Mouse (Mus musculus) hindbrain, embryonic 13.5 days (tissue): ENCODE data around the gene Eps15. TPM values are rescaled to one million over a fixed set of nuclear protein-coding genes. Genes with fewer than 3 reads are reported as not detected.
A peak's percentile ranks its signal among the peaks of the same experiment; 100 is the strongest.

Experiments used
- ATAC-seq: fragments of 200-750 bp; cut with Nextera tagmentation; 2 replicates; pipeline ENCODE4 v1.8.0; 2017; ENCODE audit warnings: moderate TSS enrichment; ENCODE audit not compliant: low FRiP score
- H3K27ac ChIP-seq: fragments of 300-500 bp; sonication (generic); 2 replicates; pipeline ENCODE4 v1.5.1; 2015; ENCODE audit warnings: inconsistent platforms, mild to moderate bottlenecking, moderate library complexity
- H3K27me3 ChIP-seq: fragments of 300-500 bp; sonication (generic); 2 replicates; pipeline ENCODE4 v1.6.1; 2015; ENCODE audit warnings: mild to moderate bottlenecking, inconsistent platforms
- H3K36me3 ChIP-seq: fragments of 300-500 bp; sonication (generic); 2 replicates; pipeline ENCODE4 v1.6.1; 2015; ENCODE audit warnings: mild to moderate bottlenecking, inconsistent platforms
- H3K4me1 ChIP-seq: fragments of 300-500 bp; sonication (generic); replicated peaks from 2 replicates; pipeline ENCODE4 v1.6.1; 2015; ENCODE audit warnings: inconsistent platforms
- H3K4me2 ChIP-seq: fragments of 300-500 bp; sonication (generic); 2 replicates; pipeline ENCODE4 v1.6.1; 2015; ENCODE audit warnings: inconsistent platforms, mild to moderate bottlenecking, moderate library complexity
- H3K4me3 ChIP-seq: fragments of 300-500 bp; sonication (generic); 2 replicates; pipeline ENCODE4 v1.5.1; 2015; ENCODE audit warnings: mild to moderate bottlenecking, inconsistent platforms
- H3K9ac ChIP-seq: fragments of 300-500 bp; sonication (generic); 2 replicates; pipeline ENCODE4 v1.6.1; 2015; ENCODE audit warnings: mild to moderate bottlenecking, inconsistent platforms
- H3K9me3 ChIP-seq: fragments of 300-500 bp; sonication (generic); 2 replicates; pipeline ENCODE4 v1.6.1; 2016; ENCODE audit warnings: inconsistent platforms
- WGBS: fragments of 180-500 bp; shearing (Covaris S2); methylation state at CpG from one replicate; pipeline ENCODE4 v1.1.7; 2015; 5-methylcytosine and 5-hydroxymethylcytosine counted together
- polyA plus RNA-seq: library from polyadenylated mRNA; unstranded; fragments of >200 nt; fragmentation: Nextera tagmentation; extraction: Ambion mirVana; gene quantifications from 2 replicates; pipeline ENCODE4 v1.2.1, GENCODE M21; 2015

The Eps15 gene
- 68.8 and 69.1 TPM in 2 replicates for polyA plus RNA-seq

DNA sequence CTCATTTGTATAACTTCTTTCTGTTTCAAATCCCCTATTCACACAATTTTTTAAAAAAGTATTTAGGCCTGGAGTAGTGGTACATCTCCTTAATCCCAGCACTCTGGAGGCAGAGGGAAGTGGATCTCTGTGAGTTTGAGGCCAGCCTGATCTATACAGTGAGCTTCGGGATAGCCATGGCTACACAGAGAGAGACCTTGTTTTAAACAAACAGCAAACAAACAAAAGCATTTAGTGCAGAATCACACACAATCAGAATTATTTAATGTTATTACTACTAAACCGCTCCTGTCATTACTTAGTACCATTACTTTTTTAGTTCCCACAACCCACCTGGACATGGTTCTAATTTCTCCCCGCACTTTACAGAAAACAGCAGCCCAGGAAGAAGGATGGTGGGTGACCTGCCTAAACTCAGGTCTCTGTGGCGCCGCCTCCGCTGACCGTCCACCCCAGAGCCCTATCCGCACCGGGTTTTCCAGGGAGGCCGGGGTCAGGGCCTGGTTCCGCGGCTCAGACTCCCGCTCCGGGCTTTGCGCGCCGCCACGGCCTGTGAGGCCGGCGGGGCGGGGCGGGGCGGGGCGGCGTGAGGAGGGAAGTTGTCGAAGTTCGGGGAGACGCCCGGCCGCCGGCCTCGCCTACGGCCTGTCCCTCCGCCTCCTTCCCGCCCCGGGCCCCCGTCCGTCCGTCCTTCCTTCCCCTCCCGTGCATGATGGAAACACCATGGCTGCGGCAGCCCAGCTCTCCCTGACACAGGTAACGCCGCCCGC lies at the start of gene Eps15:
Gene Eps15 (plus strand): TSS at position 580 of the 770 bp plus-strand sequence.
- Histone ChIP-seq H3K4me3 (peak within 1 kb of the TSS; percentile 83), H3K9ac (peak within 1 kb of the TSS; percentile 80), H3K4me1 (peaks cover 14% of the 10 kb centered on the region), H3K27ac (peak within 1 kb of the TSS; percentile 76), H3K27me3 (0 out of 2 replicates have a peak, but pooled peaks cover 2% of the 10 kb centered on the region), H3K9me3 (no peaks in the 10 kb centered on the region), H3K36me3 (no peaks in the 10 kb centered on the region), H3K4me2 (peak within 1 kb of the TSS; percentile 80)
- peak; percentile 94 for ATAC-seq
- 3% methylated on average over 39 of the region's 44 CpGs for WGBS

DNA sequence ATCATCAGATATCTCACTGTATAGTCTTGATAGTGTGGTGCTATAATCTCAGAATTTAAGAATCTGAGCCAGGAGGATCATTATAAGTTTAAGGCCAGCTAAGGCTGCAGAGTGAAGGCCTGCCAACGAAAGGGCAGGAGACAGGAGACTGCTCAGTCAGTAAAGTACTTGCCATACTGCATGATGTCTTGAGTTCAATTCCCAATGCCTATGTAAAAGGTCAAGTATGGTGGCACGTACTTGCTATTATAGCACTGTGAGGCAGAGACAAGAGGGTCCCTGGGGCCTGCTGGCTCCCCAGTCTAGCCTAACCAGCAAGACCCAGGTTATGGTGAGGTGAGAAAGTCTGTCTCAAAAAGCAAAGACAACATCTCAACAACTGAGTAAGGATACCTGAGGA lies 45.9 kb upstream of the Eps15 start, which contains the start of gene Calr4:
Gene Calr4 (plus strand): TSS at position 301 of the 400 bp plus-strand sequence.
- no peaks in the 10 kb centered on the region for H3K27me3 ChIP-seq
- no peak within 1 kb of the TSS for H3K4me2 ChIP-seq
- H3K4me1 ChIP-seq: peaks cover 42% of the 10 kb centered on the region
- H3K27ac ChIP-seq: peak within 1 kb of the TSS; percentile 82
- no peaks in the 10 kb centered on the region for H3K36me3 ChIP-seq
- no peak for ATAC-seq
- no peak within 1 kb of the TSS for H3K4me3 ChIP-seq
- no peaks in the 10 kb centered on the region for H3K9me3 ChIP-seq
- WGBS: 94% methylated on average over 2 of the region's 2 CpGs
- no peak within 1 kb of the TSS for H3K9ac ChIP-seq

DNA sequence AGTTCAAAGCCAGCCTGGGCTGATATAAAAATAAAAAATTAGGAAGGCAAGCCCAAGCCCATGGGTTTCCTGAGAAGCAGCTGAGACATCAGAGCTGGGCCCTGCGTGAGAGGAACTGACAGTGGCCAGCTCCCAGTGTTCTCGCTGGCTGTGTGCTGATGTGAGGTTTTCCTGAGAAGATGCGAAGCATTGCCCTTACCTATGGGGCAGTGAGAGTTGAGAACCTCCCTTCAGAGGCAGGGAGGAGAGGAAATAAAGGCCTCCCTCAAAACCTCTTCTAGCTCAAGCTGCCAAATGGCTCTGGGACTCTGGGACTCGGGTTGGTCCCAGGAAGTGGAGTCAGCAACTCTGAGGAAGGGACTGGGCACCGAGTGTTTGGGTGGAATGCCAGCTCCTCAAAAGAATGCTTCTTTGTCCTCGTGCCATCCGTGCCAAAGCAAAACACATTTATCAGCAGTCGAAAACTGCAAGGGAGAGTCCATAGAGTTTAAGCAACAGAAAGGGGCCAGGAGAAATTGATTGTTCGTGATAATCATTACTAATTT lies 45.2 kb upstream of the Eps15 start:
- H3K27me3 ChIP-seq: no peaks in the 10 kb centered on the region
- no peaks in the 10 kb centered on the region for H3K36me3 ChIP-seq
- H3K9me3 ChIP-seq: no peaks in the 10 kb centered on the region; the same call in 1 of the 2 replicates
- WGBS: 67% methylated on average over 9 of the region's 9 CpGs
- no peak overlapping the region for H3K9ac ChIP-seq
- H3K4me1 ChIP-seq: peaks cover 37% of the 10 kb centered on the region
- peak overlapping the region; percentile 82 for H3K27ac ChIP-seq
- ATAC-seq: 0 out of 2 replicates have a peak, but pooled peaks have one; percentile 41
- H3K4me3 ChIP-seq: no peak overlapping the region
- no peak overlapping the region for H3K4me2 ChIP-seq

DNA sequence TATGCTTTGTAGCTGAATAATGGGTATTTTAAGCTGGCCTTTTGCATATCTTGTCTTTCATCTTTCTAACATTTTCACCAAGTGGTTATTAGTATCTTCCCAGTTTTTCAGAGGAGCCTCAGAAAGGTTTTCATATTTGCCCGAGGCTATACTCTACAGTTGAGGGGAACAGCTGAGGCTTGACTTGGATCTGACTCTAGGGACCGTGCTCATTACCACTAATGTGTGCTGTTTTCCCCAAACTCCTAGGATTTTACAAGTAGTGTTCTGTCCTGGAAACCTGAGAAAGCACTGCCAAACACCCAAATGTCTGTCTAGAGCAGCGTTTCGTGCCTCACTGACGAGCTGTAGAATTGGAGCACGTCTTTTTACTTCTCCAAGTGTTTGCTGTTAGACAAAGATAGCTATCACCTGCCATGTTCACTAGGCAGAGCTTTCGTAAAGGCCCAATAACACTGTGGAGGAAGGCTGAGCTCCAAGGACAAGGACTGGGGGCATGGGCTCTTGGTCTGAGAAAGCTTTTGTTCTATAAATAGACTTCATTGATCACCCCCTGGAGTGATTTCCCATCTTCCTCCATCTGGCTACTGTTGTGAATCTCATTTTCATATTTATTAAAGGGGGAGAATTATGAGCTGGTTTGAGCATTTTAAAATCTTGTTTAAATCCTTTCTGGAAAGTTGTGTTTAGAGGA lies 43.7 kb upstream of the Eps15 start:
- H3K9me3 ChIP-seq: no peaks in the 10 kb centered on the region; the same call in 1 of the 2 replicates
- H3K9ac ChIP-seq: no peak overlapping the region
- ATAC-seq: 0 out of 2 replicates have a peak, but pooled peaks have one; percentile 41
- H3K4me3 ChIP-seq: no peak overlapping the region
- H3K27ac ChIP-seq: peak overlapping the region; percentile 82
- H3K27me3 ChIP-seq: no peaks in the 10 kb centered on the region
- H3K4me2 ChIP-seq: no peak overlapping the region
- peaks cover 40% of the 10 kb centered on the region for H3K4me1 ChIP-seq
- 51% methylated on average over 7 of the region's 7 CpGs for WGBS
- H3K36me3 ChIP-seq: no peaks in the 10 kb centered on the region

DNA sequence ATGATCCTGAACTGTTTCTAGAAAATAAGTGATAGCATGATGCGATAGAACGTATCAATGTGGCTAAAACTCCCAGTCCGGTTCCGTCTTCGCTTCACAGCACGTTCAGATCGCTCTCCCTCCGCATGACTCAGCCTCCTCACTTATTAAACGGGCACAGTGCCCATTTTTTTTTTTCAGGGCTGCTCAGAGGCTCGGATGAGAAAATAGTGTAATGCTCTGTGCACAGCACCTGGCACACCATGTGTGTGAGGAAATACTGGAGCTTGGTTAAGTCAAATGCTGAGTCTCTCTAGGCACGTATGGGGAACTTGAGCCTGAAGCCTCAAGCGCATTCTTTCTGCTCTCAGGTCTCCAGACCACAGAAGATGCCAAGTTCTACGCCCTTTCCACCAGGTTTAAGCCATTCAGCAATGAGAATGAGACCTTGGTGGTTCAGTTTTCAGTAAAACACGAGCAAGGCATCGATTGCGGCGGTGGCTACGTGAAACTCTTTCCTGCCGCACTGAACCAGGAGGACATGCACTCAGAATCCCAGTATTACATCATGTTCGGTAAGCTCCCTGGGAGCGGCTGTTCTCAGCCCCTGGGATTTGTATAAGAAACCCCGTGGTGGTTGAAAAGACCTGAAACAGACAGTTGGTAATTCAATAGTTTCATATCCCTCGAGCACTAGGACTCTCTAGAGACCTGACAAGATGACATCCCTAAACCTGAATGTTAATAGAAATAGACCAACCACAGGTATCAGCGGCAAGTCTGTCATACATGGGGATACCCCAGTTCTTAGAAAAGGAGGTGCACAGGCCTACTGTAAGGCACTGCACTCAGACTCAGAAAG lies 41.4 kb upstream of the Eps15 start:
- ATAC-seq: no peak
- H3K4me1 ChIP-seq: peaks cover 46% of the 10 kb centered on the region
- no peak overlapping the region for H3K4me2 ChIP-seq
- H3K36me3 ChIP-seq: no peaks in the 10 kb centered on the region
- no peak overlapping the region for H3K27ac ChIP-seq
- H3K4me3 ChIP-seq: no peak overlapping the region
- WGBS: 75% methylated on average over 24 of the region's 24 CpGs
- no peak overlapping the region for H3K9ac ChIP-seq
- H3K27me3 ChIP-seq: no peaks in the 10 kb centered on the region
- H3K9me3 ChIP-seq: no peaks in the 10 kb centered on the region; the same call in 1 of the 2 replicates

DNA sequence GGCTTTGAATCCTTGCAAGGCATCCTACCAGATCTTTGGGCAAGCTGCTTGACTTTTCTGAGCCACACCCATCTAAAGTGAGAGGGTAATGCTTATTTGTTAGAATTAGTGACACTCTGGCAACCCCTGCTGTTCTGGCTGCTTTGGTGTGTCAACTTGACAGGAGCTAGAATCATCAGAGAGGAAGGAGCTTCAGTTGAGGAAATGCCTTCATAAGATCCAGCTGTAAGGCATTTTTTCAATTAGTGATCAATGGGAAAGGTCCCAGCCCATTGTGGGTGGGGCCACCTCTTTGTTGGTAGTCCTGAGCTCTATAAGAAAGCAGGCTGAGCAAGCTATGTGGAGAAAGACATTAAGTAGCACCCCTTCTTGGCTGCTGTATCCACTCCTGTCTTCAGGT lies 38.8 kb upstream of the Eps15 start:
- Histone ChIP-seq H3K4me1 (peaks cover 26% of the 10 kb centered on the region), H3K27me3 (no peaks in the 10 kb centered on the region), H3K9me3 (no peaks in the 10 kb centered on the region; the same call in 1 of the 2 replicates), H3K9ac (no peak overlapping the region), H3K27ac (peak overlapping the region; percentile 52; the same call in 1 of the 2 replicates), H3K36me3 (no peaks in the 10 kb centered on the region), H3K4me2 (no peak overlapping the region), H3K4me3 (no peak overlapping the region)
- ATAC-seq: no peak

DNA sequence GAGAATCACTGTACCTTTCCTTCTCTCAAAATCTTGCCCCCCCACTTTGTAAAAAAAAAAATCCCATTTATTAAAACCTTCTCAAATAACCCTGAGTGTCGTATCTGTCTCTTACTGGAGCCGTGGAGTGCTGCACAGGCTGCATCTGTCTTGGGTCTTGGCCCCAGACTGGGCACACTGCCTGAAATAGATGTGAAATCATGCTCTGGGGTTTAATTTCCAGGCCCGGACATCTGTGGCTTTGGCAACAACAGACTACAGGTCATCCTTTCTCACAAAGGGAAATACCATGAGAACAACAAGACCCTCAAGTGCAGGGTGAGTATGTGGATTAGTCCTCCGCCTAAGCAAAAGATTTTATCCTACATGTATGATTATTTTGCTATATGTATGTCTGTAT lies 38.1 kb upstream of the Eps15 start:
- Histone ChIP-seq H3K4me2 (no peak overlapping the region), H3K4me1 (peaks cover 19% of the 10 kb centered on the region), H3K27me3 (no peaks in the 10 kb centered on the region), H3K36me3 (no peaks in the 10 kb centered on the region), H3K9ac (no peak overlapping the region), H3K9me3 (no peaks in the 10 kb centered on the region; the same call in 1 of the 2 replicates), H3K27ac (0 out of 2 replicates have a peak overlapping the region, but pooled peaks have one; percentile 52), H3K4me3 (no peak overlapping the region)
- peak; percentile 50; the same call in 1 of the 2 replicates for ATAC-seq
- WGBS: 43% methylated on average over 4 of the region's 4 CpGs

DNA sequence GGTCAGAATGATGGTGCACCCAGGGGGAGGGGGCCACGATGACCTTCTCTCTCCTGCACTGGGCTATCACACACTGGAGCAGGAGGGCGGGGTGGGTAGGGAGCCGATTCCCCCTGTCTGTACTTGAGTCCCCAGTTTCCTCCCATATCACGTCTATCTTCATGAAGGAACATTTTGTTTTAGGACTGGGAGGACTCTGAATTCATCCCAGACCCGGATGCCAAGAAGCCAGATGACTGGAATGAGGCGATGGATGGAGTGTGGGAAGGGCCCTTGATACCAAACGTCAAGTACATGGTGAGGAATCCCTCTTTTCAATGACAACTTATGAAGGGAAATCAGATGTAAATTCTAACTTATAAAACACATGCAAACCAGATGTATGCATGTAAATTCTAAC lies 35.6 kb upstream of the Eps15 start:
- no peaks in the 10 kb centered on the region for H3K27me3 ChIP-seq
- no peak for ATAC-seq
- 88% methylated on average over 7 of the region's 7 CpGs for WGBS
- H3K4me1 ChIP-seq: peaks cover 10% of the 10 kb centered on the region; the same call in 1 of the 2 replicates
- no peak overlapping the region for H3K4me2 ChIP-seq
- no peak overlapping the region for H3K9ac ChIP-seq
- H3K27ac ChIP-seq: no peak overlapping the region
- no peaks in the 10 kb centered on the region for H3K36me3 ChIP-seq
- no peak overlapping the region for H3K4me3 ChIP-seq
- no peaks in the 10 kb centered on the region; the same call in 1 of the 2 replicates for H3K9me3 ChIP-seq

DNA sequence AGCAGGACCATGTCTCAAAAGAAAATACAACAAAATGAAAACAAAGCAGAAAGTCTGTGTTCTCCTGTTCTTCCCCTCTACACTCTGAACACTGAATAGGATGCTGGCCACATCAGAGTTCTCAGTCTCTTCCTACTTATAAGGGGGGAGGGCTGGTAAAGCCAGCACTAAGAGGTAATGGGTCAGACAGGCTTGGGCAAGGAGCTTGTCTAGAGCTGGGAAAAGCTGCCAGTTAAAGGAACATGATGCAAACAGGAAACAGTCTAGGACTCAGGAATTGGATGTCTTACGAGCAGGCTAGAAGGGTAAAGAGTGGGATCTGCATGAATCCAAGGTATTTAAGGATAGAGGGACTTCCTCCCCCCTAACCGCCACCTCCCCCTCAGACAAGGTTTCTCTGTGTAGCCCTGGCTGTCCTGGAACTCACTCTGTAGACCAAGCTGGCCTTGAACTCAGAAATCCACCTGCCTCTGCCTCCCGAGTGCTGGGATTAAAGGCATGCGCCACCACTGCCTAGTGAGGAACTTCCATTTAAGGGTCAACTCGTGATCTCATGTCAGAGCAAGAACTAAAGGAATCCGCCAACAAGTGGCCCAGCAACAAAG lies 35.0 kb upstream of the Eps15 start:
- no peaks in the 10 kb centered on the region for H3K27me3 ChIP-seq
- H3K27ac ChIP-seq: no peak overlapping the region
- no peak overlapping the region for H3K4me3 ChIP-seq
- no peak overlapping the region for H3K4me2 ChIP-seq
- no peaks in the 10 kb centered on the region for H3K36me3 ChIP-seq
- no peaks in the 10 kb centered on the region for H3K9me3 ChIP-seq
- H3K9ac ChIP-seq: no peak overlapping the region
- WGBS: 89% methylated on average over 6 of the region's 6 CpGs
- no peak for ATAC-seq
- H3K4me1 ChIP-seq: peaks cover 10% of the 10 kb centered on the region; the same call in 1 of the 2 replicates

DNA sequence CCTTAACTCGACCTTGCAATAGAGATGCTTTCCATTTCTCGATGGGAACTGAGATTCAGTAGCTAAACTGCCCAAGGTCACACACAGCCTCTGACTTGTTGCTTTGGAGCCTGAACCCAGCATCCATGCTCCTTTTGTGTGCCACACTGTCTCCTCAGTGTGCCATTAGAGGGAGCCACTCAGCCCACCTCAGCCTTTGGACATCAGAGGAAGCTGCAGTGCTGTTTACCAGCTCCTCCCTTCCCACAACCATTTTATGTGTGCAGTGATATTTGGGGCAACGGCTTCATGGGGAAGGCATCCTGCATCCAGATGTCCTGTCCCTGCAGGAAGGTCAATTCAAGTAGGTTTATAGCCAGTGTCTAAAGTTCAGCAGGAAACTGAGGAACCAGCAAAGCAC lies 28.5 kb upstream of the Eps15 start:
- 49% methylated on average over 3 of the region's 3 CpGs for WGBS
- Histone ChIP-seq H3K4me2 (no peak overlapping the region), H3K36me3 (no peaks in the 10 kb centered on the region)

DNA sequence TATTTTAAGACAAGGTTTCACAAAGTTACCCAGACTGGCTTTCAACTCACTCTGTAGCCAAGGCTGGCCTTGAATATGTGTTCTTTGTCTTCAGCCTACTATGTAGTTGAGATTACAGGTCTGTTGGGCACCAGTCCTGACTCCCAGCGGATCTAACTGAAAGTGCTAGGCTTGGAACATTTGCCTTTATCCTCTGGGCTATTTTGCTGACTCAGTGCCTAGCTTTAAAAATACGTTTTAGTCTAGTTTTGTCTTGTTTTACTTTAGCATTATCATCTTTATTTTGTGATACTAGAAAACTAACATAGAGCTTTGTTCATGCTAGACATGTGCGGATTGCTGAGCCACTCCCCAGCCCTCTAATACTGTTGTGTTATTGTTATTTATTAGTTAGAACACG lies 27.9 kb upstream of the Eps15 start:
- Histone ChIP-seq H3K9me3 (no peaks in the 10 kb centered on the region), H3K27ac (no peak overlapping the region), H3K9ac (no peak overlapping the region), H3K4me3 (no peak overlapping the region), H3K4me1 (no peaks in the 10 kb centered on the region), H3K27me3 (no peaks in the 10 kb centered on the region), H3K36me3 (no peaks in the 10 kb centered on the region), H3K4me2 (no peak overlapping the region)
- 81% methylated on average over 4 of the region's 4 CpGs for WGBS
- ATAC-seq: no peak

More for the DNA sequence above, 28.5 kb upstream of the Eps15 start:
- no peak for ATAC-seq
- Histone ChIP-seq H3K9me3 (no peaks in the 10 kb centered on the region), H3K27ac (no peak overlapping the region), H3K27me3 (no peaks in the 10 kb centered on the region), H3K9ac (no peak overlapping the region), H3K4me3 (no peak overlapping the region), H3K4me1 (no peaks in the 10 kb centered on the region)
